Mouse (Mus musculus): ENCODE measurements at regions not wholly inside any gene's neighbourhood (a gene's known extent, or its start where the extent isn't known, plus 50 kb on each side); places are given as distances from the start of the nearest gene placed in this dataset.

DNA sequence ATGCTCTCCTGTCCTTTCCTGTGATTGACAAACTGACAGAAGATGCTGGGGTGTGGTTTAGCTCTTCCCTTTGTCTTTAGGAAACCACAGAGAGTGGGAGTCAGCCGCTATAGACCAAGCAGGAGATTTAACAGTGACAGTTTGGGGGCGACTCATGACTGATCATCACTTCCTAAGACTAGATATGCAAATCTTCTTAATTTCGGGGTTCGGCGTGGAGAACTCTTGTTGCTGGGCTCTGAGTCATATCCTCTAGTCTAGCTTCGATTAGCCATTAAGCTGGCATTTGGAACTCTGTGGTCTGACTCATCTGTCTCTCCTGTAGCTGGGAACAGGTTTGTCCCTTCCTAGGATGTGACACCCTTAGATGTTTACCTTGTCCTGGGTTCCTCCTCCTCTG, 84.6 kb upstream of the Cadm1 start:
- no peak for TF ChIP-seq CTCF (IDR thresholded peaks at IDR 0.05; ENCODE audit: low read depth)
- TF ChIP-seq EP300 (IDR thresholded peaks at IDR 0.05; ENCODE audit: low read depth): no peak
